Mouse (Mus musculus): Measurements from ENCODE around the gene Pdyn.

DNA sequence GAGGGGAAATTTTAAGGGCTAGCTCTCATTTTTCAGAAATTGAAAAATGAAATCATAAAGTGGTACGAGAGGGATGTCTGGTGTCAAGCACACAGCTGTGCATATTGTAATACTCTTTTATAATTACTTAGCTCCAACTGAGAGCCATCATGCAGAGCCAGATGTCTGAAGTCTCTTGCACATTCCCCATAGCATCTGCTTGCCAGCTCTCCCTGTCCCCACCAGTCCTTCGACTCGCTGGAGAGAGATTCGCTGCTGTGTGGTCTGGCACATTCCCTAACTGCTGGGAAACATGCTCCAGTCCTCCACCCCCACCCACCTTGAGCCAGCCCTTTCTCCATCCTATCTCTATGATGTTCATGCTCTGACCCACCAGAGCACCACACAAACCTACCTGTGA lies 15.6 kb downstream of the Pdyn start:
- TF ChIP-seq EP300 (IDR thresholded peaks at IDR 0.05; ENCODE audit: insufficient read depth, low read depth, low read length) (no peak), POLR2A (IDR thresholded peaks at IDR 0.05; ENCODE audit: insufficient read depth, low read length) (no peak), CTCF (IDR thresholded peaks at IDR 0.05; ENCODE audit: low read depth, low read length) (no peak)

All from ES-Bruce4 (cell line).